Mouse (Mus musculus) E14TG2a.4 (cell line): ENCODE results near the gene Ino80d.

Source experiments
- H3K27me3 ChIP-seq: 2 replicates; pipeline ENCODE4 v1.6.1; 2014; ENCODE audit warnings: low read length, control low read depth; ENCODE audit not compliant: insufficient read depth
- H3K36me3 ChIP-seq: 2 replicates; pipeline ENCODE4 v1.6.1; 2014; ENCODE audit warnings: low read length, control low read depth; ENCODE audit not compliant: insufficient read depth
- H3K4me1 ChIP-seq: replicated peaks from 2 replicates; pipeline ENCODE4 v1.6.1; 2014; ENCODE audit warnings: low read depth, low read length, control low read depth
- H3K4me3 ChIP-seq: replicated peaks from 2 replicates; pipeline ENCODE4 v1.5.1; 2014; ENCODE audit warnings: mild to moderate bottlenecking, low read length
- H3K9me3 ChIP-seq: 2 replicates; pipeline ENCODE4 v1.6.1; 2014; ENCODE audit warnings: low read length, control low read depth
- CTCF ChIP-seq: conservative IDR thresholded peaks from 2 replicates; pipeline ENCODE4 v1.5.1; 2014; ENCODE audit warnings: low read length
- NANOG ChIP-seq: IDR thresholded peaks from 2 replicates; pipeline ENCODE4 v1.6.1; 2014; ENCODE audit warnings: borderline replicate concordance, low read length, mixed read lengths
- POU5F1 ChIP-seq: IDR thresholded peaks from 2 replicates; pipeline ENCODE4 v1.6.1; 2014; ENCODE audit warnings: low read length, borderline replicate concordance

Gene Ino80d

DNA sequence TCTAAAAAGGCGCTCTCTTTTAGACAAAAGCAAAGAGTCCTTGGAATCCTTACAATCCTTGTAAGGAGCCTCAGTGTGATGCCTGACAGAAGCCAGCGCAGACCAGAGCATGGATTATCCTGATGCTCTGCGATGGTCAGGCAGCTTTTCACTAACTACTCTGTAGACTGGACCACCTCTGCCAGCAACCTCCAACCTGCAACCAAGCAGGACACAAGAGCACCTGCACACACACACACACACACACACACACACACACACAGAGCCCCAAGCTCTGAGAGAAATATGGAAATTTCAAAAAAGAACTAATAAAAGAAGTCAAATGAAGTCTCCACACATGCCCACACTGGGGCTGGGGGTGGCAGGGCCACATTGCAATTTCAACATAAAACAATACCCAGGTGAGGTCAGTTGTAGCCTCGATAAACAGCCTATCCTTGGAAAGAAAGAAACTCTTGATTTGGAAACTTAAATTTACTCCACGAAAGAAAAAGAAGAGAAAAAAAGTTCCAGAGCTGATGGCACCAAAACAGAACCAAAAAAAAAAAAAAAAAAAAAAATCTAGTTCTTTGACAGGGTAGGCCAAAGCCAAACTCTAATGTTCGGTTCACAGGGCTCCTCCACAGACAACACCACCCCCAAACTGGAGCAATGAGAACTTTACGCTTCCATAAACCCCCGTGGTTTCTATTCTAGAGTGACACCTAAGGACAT lies 2.2 kb downstream of the Ino80d start:
- no peak for TF ChIP-seq NANOG
- Histone ChIP-seq H3K4me1 (peaks cover 71% of the 10 kb centered on the region), H3K36me3 (peaks cover 17% of the 10 kb centered on the region), H3K4me3 (peak overlapping the region; percentile 82), H3K27me3 (no peaks in the 10 kb centered on the region), H3K9me3 (no peaks in the 10 kb centered on the region)

DNA sequence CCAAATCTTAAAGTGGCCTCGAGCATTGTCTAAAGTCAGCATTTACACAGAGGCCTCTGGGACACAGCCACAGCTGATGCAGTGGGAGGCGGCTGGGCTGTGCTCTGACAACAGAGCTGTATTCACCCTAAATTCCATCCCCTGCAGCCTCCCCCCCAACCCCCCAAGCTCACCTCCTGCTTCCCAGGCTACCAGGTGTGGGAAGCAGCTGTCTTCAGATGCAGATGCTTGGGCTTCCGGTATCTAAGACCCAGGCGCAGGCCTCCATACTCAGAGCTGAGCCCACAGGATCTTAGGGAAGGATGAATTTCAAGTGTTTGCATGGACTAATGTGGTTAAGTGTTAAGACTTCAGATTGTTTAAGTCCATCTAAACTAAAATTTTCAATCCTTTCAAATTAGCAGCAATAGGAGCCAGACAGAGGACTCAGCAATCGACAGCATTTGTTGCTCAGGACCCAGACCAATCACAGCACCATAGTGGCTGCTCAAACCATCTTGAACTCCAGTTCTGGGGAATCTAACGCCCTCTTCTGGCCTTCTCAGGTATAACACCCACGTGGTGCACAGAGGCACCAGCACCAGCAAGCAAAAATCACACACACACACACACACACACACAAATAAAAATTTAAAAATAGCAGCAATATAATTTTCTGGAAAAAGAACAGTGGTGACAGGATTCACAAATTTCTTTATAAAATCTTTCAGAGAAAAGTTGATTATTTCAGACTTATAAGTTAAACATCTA lies 3.8 kb downstream of the Ino80d start:
- no peaks in the 10 kb centered on the region for H3K9me3 ChIP-seq

DNA sequence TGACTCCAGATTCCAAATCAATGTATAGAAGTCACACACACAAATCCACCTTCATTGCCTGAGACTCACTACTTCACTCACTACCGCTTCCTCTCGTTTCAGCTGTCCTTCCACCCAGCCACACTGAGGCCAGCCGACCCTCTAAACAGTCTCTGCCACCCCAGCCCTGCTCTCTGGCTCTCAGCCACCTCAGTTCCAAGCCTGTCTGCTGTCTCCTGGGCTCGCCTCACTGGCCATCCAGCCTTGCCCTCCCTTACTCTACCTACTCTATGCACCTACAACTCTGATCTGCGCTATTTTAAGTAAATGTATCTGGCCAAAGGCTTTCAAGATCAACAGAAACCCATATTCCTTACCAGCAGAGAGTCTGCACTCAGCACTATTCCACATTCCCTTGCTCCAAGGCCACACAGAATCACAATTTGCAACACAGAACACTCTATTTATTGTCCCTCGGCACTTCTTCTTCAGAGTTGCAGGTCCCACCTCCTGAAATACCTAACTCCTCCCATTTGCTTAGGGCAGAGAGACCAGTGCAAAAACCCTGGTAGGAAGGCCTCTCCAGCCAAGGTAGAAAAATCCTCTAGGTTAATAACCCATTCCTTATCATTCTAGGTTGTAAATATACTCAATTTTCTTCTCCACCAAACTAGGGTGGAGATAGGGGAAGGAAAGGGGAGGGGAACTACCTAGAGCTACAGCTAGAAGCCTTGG lies 6.7 kb downstream of the Ino80d start:
- Histone ChIP-seq H3K36me3 (peaks cover 41% of the 10 kb centered on the region), H3K27me3 (no peaks in the 10 kb centered on the region), H3K4me1 (peaks cover 79% of the 10 kb centered on the region), H3K9me3 (no peaks in the 10 kb centered on the region), H3K4me3 (peak overlapping the region; percentile 65)
- TF ChIP-seq POU5F1 (no peak), CTCF (no peak), NANOG (no peak)

More for the DNA sequence above, 3.8 kb downstream of the Ino80d start:
- peak overlapping the region; percentile 59 for H3K4me3 ChIP-seq
- H3K27me3 ChIP-seq = no peaks in the 10 kb centered on the region
- H3K36me3 ChIP-seq = peaks cover 14% of the 10 kb centered on the region
- peaks cover 70% of the 10 kb centered on the region for H3K4me1 ChIP-seq
- peak; percentile 73 for TF ChIP-seq CTCF
- no peak for TF ChIP-seq NANOG
- no peak for TF ChIP-seq POU5F1

DNA sequence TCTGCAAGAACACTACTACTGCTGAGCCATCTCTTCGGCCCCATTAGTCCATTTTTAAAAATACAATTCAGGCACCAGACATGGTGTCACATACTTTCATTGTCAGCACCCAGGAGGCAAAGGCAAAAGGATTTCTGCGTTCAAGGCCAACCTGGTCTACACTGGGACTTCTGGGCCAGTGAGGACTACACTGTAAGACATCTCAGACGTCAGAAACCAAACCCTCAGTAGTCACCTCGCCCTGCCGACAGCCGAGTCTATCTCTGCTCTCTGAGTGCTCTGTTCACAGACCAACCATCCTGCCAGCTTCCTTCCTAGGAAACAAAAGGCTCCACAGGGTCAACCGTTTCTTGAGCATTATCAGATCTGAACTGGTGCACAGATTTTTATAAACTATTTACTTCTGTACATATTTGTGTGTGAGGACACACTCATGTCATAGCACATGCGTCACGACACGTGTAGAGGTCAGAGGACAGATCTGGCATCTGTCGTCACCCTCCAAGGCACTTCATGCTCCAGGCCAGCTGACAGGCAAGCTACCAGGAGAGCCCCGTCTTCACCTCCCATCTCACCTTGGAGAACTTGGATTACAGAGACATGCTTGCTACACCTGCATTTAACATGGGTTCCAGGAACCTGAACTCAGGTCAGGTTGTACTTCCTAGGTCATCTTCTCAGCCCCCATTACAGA lies 11.6 kb downstream of the Ino80d start:
- Histone ChIP-seq H3K36me3 (peaks cover 73% of the 10 kb centered on the region), H3K9me3 (no peaks in the 10 kb centered on the region), H3K27me3 (no peaks in the 10 kb centered on the region), H3K4me1 (peaks cover 39% of the 10 kb centered on the region), H3K4me3 (no peak overlapping the region)
- no peak for TF ChIP-seq NANOG
- TF ChIP-seq POU5F1 = no peak
- no peak for TF ChIP-seq CTCF

DNA sequence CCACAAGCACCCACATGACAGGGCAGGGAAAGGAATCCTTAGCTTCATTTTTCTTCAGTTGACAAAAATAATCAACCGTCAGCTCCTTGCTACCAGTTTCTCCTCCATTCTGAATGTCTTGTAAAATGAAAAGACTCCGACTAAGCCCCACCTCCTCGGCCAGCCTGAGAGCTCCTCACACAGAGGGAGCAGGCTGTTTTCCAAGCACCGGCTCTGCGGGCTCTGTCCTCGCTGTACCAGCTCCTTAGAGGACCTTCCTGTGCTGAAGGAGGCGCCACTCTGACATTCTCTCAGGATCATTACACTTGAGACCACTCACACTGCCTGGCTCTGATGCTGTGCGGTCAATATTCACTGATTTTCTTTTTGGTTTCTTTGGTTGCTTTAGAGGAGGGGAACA lies 14.3 kb downstream of the Ino80d start:
- H3K9me3 ChIP-seq = no peaks in the 10 kb centered on the region
- H3K36me3 ChIP-seq = peaks cover 89% of the 10 kb centered on the region
- no peaks in the 10 kb centered on the region for H3K27me3 ChIP-seq
- no peak overlapping the region for H3K4me3 ChIP-seq
- H3K4me1 ChIP-seq = peaks cover 29% of the 10 kb centered on the region
- TF ChIP-seq NANOG (no peak), CTCF (no peak), POU5F1 (no peak)

DNA sequence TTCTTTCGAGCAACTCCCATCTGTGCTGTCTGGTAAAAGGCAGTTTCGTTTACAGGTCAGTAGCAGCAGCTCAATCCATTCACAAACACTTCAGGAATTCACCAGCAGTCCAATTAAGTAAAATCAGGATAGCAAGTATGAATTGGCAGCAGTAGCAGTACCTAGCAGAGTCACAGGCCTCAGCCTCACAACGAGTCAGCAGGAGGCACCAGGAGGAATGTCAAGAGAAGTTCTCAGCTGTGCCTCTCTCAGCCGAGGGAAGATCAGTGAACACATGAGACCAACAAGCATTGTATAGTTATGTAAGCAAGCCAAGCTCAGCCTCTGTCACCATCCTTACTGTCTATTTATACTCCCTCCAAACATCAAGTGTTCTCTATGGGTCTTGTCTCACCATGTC lies 15.6 kb downstream of the Ino80d start:
- Histone ChIP-seq H3K27me3 (no peaks in the 10 kb centered on the region), H3K9me3 (no peaks in the 10 kb centered on the region), H3K36me3 (peaks cover 90% of the 10 kb centered on the region), H3K4me3 (no peak overlapping the region), H3K4me1 (peaks cover 21% of the 10 kb centered on the region)
- no peak for TF ChIP-seq NANOG
- no peak for TF ChIP-seq POU5F1
- no peak for TF ChIP-seq CTCF

DNA sequence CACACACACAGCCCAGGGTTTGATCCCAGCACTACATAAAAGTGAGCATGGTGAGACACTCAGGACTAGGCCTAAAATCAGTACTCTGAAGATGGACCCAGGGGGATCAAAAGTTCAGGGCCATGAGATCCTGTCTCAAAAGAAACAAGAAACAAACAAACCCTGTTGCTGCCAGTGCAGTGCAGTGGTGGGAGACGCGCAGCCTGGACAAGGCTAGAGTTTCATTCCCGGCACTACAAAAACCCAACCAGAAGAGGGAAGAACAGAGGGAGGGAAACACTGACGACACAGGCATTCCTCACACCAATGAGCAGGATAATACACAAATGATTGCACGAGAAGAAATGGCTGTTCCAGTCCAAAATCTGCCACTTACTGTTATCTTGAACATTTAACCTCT lies 18.4 kb downstream of the Ino80d start:
- Histone ChIP-seq H3K36me3 (peaks cover 88% of the 10 kb centered on the region), H3K9me3 (no peaks in the 10 kb centered on the region), H3K4me1 (peaks cover 42% of the 10 kb centered on the region), H3K4me3 (no peak overlapping the region), H3K27me3 (no peaks in the 10 kb centered on the region)
- TF ChIP-seq NANOG (no peak), CTCF (no peak), POU5F1 (no peak)

DNA sequence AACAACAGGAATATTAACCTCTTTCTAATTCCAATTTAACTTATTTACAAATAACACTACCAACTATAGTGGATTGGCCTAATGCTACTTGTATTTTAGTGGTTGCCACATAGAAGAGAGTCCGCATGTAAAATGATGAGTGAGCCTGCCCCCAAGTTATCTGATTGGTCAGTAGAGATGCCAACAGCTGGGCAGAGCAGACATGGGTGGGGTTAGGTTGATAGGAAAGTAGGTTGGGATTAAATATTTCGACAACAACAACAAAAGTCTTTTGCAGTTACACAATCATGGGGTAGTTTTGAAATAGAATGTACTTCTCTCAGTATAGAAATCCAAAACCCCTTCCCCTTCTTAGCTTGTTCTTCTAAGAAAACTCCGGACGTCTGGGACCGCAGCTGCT lies 24.7 kb downstream of the Ino80d start:
- TF ChIP-seq POU5F1 = no peak
- TF ChIP-seq CTCF = no peak
- no peak for TF ChIP-seq NANOG
- no peak overlapping the region for H3K4me3 ChIP-seq

More for the DNA sequence above, 24.7 kb downstream of the Ino80d start:
- Histone ChIP-seq H3K9me3 (no peaks in the 10 kb centered on the region), H3K27me3 (no peaks in the 10 kb centered on the region), H3K36me3 (peaks cover 84% of the 10 kb centered on the region), H3K4me1 (peaks cover 59% of the 10 kb centered on the region)
